Mouse (Mus musculus): ENCODE data around the gene Eefsec.

- no peak for TF ChIP-seq MAFK (IDR thresholded peaks at IDR 0.05; ENCODE audit: borderline replicate concordance, low read depth, low read length)
- TF ChIP-seq CTCF (IDR thresholded peaks at IDR 0.05 in 2 of 3, conservative IDR thresholded peaks at IDR 0.05 in 1 of 3; ENCODE audit: control insufficient read depth in 1 of 3, insufficient read depth in 1 of 3, low read depth in 2 of 3, low read length in 3 of 3, poor library complexity in 1 of 3, severe bottlenecking in 1 of 3): no peak
- TF ChIP-seq GABPA (IDR thresholded peaks at IDR 0.05; ENCODE audit: low read depth, low read length): no peak
- no peak for TF ChIP-seq ZC3H11A (IDR thresholded peaks at IDR 0.05; ENCODE audit: low read depth, low read length)
- no peak for TF ChIP-seq TAL1 (IDR thresholded peaks at IDR 0.05; ENCODE audit: low read length)
- no peak for TF ChIP-seq EP300 (IDR thresholded peaks at IDR 0.05; ENCODE audit: low read depth in 1 of 2, low read length in 2 of 2)
- TF ChIP-seq MAX (IDR thresholded peaks at IDR 0.05; ENCODE audit: low read length): no peak
- TF ChIP-seq POLR2A (IDR thresholded peaks at IDR 0.05; ENCODE audit: control insufficient read depth in 1 of 2, insufficient read depth in 1 of 2, low read depth in 1 of 2, low read length in 2 of 2, poor library complexity in 1 of 2): no peak
- TF ChIP-seq ZMIZ1 (IDR thresholded peaks at IDR 0.05; ENCODE audit: low read depth, low read length): no peak
- TF ChIP-seq USF1 (IDR thresholded peaks at IDR 0.05; ENCODE audit: low read depth, low read length): no peak
Measured at GRCm38 (mm10) chr6:88342965-88343364, 103.4 kb downstream of the Eefsec start.
